Mouse (Mus musculus): ENCODE measurements around the gene Slc35e3.
"Not testable (repeated sequence)": the region's sequence is repeated elsewhere in the genome, so short reads cannot be mapped to it uniquely, and the experiment has no call there.

Gene Slc35e3

DNA sequence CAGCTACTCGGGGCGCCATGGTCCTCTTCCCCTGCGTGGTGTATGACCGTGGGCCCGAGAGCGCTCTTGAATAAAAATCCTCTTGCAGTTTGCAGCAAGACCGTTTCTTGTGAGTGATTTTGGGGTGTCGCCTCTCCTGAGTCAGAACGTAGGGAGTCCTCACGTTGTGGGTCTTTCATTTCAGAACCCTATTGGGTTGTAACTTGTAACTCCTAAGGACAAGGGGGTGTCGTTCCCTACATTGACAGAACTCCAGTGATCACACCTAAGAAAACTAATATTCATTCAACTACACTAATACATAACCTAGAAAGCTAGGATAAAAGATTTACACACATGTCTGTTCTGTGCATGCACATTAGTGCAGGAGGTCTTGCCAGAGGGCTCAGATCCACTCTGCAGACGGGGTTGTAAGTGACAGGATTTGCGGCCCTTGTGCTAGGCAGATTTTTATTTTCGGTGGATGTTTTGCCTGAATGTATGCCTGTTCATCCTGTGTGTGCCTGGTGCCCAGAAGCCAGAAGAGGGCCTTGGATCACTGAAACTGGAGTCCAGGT, 3.7 kb upstream of the Slc35e3 start:
- no peak for DNase-seq (ENCODE audit: low read depth, low spot score)

GRCm38 (mm10) chr10:117749050-117749686, 3.0 kb upstream of the Slc35e3 start:
- DNase-seq (ENCODE audit: low read depth, low spot score), result no peak

DNA sequence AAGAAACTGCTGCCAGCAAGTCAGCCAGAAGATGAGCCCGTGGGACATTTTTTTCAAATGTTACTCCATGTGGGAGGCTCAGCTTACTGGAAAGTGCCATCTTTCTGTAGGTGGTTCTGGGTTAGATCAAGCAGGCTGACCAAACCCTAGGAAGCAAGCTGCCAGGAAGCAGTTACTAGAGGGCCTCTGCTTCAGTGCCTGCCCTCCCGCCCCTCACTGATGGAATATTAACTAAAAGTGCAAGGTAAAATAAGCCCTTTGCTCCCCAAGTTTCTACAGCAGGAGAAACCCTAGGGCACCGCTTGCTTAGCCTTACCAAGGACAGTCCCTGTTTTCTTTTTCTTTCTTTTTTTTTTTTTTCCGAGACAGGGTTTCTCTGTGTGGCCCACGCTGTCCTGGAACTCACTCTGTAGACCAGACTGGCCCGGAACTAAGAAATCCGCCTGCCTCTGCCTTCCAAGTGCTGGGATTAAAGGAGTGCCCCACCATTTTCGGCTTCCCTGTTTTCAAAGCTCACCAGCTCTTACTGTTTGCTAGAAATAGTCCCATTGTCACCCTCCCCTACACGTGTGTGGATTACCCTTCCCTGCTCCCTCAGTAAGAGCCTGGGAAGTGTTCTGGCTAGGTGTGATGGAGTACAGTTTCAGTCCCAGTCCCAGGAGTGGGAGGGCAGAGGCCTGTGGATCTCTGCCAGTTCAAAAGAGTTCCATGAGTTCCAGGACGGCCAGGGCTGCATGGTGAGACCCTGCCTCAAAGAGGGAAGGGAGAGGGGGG, 2.3 kb upstream of the Slc35e3 start:
- DNase-seq (ENCODE audit: low read depth, low spot score), result no peak

- no peak for DNase-seq (ENCODE audit: low read depth, low spot score)
Observed at GRCm38 (mm10) chr10:117747711-117748110, 1.5 kb upstream of the Slc35e3 start.

- DNase-seq (ENCODE audit: low read depth, low spot score), result not testable (repeated sequence)
Observed at GRCm38 (mm10) chr10:117745570-117746296, 432 bp downstream of the Slc35e3 start.

DNA sequence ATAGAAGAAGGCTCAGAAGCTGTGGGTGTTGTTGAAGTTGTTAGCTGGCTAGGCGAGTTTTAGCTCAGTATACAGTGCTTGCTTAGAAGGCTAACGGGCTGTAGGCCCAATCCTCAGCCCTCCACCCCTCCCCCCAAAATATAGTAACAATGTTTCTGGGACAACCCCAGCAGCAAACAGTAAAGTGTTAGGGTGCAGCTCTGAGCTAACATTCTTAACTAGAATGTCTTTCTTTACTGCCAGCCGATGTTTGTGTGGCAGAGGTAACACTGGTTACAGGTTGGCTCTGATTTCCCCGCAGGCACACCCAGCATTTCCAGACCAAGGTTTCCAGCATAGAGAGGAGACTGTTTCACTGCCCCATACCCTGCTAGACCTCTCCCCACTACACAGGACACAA, 2.2 kb downstream of the Slc35e3 start:
- DNase-seq (ENCODE audit: low read depth, low spot score), result no peak

DNA sequence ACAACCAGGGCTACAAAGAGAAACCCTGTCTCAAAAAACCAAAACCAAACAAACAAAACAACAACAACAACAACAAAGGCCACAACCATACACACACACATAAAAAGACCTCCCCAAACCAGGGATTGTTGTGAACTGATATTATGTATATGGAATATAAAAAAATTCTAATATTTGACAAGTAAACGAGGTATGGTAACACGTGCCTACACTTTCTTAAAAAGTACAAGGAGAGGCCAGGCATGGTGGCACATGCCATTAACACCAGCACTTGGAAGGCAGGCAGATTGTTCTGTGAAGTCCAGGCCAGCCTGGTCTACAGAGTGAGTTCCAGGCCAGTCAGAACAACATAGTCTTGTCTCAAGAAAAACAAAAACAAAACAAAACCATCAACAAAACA, 3.0 kb downstream of the Slc35e3 start:
- DNase-seq (ENCODE audit: low read depth, low spot score), result no peak

DNA sequence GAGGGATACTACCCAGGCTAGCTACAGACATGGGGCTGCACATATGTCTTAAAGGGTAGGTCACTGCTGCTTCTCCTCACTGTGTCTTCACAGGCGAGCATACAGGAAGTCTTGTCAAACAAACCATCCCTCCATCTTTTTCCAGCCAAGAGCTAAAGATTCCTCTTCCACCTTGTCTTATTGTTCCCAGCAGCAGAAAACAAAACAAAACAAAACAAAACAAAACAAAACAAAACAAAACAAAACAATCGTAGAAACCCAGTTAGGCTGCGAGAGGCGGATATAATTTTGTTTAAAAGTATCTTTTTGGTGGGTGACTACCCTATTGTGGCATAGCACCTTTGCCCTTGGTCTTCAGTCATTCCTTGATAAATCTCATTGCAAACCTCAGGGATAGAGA, 3.5 kb downstream of the Slc35e3 start:
- DNase-seq (ENCODE audit: low read depth, low spot score), result no peak

DNA sequence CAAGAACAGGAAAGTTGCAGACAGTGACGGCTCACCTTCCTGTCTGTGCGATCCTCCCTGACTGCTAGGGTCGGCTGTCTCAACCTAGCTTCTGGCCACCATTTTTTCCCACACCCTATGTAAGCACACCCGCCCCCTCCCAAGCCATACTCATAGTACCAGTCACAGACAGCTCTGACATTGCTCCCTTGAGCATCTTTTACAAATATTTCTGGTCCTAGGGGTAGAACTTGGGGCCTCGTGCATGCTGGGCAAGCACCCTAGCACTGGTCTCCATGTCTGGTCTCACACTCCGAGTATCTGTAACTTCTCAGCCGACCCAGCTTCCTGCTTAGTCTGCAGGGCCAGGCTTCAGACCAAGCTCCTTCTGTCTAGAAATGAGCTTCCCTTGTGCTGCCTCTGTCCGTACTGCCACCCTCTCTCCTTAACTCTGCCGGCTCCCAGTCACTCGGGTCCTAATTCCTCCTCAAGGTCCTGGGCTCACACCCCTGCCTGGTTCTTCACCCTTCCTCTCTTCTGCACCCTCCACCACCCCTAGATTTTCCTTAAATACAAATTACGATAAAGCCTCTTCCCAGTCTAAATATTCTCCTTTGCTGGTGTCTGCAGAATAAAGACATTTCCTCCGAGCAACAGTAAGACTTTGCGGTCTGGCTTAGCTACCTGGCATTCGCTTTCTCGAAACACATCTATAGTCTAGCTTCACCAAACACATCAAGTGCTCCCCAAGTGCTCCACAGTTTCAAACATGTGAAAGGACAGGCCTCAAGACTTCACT, 4.3 kb downstream of the Slc35e3 start:
- no peak for DNase-seq (ENCODE audit: low read depth, low spot score)

GRCm38 (mm10) chr10:117740921-117741320, 5.2 kb downstream of the Slc35e3 start:
- no peak for DNase-seq (ENCODE audit: low read depth, low spot score)

DNA sequence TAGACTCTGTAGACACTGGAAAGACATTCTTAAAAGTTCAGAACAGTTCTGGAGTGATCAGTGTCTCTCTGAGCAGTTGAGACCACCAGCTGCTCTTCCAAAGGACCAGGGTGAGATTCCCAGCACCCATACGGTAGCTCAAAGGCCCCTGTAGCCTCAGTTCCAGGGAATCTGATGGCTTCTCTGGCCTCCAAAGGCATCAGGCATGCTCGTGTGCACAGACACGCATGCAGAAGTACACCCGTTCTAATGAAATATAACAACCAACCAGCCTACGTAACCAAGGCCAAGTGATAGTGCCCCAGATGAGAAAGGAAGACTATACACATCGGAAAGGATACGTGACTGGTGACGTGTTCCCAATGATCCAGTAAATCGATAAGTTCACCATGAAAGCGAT, 6.0 kb downstream of the Slc35e3 start:
- DNase-seq (ENCODE audit: low read depth, low spot score), result no peak

GRCm38 (mm10) chr10:117739648-117739948, 6.6 kb downstream of the Slc35e3 start:
- no peak for DNase-seq (ENCODE audit: low read depth, low spot score)

DNA sequence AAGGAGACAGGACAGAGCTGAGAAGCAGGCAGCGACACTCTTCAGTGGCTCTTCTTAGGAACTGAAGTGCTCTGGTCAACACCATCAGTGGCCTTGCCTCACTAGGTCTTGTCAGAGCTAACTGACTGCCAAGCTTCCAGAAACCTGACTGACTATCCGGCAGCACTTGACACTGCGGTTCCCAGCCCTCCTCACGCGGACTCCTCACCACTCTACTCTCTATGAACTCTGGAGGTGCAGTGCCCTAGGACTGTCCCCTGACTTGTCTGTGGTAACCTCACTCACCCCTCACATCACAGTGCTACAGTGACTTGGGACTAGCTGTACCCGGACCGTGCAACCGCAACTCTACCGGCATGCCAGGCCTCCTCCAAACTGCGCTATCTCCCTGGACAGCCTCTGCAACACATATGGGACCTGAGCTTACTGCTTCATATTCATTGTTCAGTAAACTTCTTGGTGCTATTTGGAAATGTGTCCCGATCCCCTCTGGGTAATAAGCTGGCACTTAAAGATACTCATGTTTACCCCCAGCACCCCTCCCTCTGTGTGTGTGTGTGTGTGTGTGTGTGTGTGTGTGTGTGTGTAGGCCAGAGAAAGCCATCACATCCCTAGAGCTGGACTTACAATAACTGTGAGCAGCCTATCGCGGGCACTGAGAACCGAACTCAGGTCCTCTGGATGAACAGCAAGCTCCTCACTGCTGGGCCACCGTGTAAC, 7.1 kb downstream of the Slc35e3 start:
- DNase-seq (ENCODE audit: low read depth, low spot score), result no peak

GRCm38 (mm10) chr10:117738140-117738921, 7.8 kb downstream of the Slc35e3 start:
- no peak for DNase-seq (ENCODE audit: low read depth, low spot score)

DNA sequence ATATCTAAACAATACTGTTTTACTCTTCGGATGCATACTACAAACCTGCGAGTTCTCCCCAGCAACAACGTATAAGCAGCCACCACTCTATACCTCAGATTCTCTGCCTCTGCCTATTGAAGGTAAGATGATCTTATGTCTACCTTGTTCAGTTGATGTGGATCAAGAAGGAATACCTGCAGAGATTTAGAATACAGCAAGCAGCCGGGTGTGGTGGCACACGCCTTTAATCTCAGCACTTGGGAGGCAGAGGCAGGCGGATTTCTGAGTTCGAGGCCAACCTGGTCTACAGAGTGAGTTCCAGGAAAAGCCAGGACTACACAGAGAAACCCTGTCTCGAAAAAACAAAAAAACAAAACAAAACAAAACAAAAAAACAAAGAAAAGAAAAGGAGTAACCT, 8.7 kb downstream of the Slc35e3 start:
- not testable (repeated sequence) for DNase-seq (ENCODE audit: low read depth, low spot score)

GRCm38 (mm10) chr10:117737075-117737474, 9.1 kb downstream of the Slc35e3 start:
- no peak for DNase-seq (ENCODE audit: low read depth, low spot score)

DNA sequence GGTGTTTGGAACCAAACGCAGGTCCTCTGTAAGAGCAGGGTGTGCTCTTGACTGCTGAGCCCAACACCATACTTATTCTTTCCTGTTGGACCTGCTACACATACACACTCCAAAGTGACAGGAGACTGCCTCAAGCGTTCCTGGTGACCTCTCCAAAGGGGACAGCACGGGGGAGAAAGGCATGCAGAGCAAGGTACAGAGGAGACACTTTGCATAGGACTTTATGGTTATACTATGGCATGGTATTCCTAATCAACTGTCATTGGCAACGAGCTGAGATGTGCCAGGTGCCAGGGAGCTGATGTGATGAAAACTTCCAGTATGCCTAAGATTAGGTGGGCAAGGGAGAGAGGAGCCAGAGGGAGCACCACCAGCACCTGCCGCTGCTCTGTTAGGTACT, 9.6 kb downstream of the Slc35e3 start:
- no peak for DNase-seq (ENCODE audit: low read depth, low spot score)

DNA sequence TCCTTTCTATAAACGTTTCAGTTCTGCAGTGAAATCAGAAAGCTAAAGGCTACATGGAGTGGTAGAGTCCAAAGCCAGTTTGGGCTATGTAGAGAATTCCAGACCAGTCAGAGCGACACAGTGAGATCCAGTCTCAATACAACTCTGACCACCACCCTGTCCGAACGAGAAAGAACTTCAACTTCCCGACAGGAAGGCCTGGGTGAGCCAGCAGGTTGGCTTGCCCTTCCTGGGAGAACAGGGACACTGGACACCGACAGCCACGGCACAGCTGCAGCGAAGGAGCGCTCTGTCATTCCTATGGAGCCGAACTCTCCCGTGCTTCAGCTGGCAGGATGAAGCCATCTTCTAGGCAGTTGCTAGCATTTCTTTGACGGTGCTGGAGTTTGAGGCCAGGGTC, 10.8 kb downstream of the Slc35e3 start:
- DNase-seq (ENCODE audit: low read depth, low spot score), result not testable (repeated sequence)

GRCm38 (mm10) chr10:117734104-117734852, 11.9 kb downstream of the Slc35e3 start:
- not testable (repeated sequence) for DNase-seq (ENCODE audit: low read depth, low spot score)

DNA sequence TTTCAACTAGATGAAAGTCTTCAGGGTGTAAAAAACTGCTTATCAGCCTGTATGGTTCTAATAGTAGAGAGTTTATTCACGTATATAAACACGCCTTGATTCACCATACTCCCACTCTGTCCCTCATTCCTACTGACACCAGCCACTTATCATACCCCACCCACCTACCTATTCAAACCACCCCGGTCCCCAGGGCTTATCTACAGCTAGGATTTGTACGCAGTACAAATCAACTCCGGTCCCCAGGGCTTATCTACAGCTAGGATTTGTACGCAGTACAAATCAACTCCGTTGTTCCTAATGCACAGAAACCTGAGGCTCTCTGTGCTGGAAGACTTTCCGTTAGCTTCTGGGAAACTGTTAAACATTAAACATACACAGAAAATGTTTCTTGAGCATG, 12.5 kb downstream of the Slc35e3 start:
- DNase-seq (ENCODE audit: low read depth, low spot score), result not testable (repeated sequence)
